Mouse (Mus musculus): ENCODE measurements around the gene Ift22.

GRCm38 (mm10) chr5:136872417-136872816, 35.5 kb upstream of the Ift22 start:
- TF ChIP-seq CTCF (IDR thresholded peaks at IDR 0.05; ENCODE audit: low read depth) (no peak), EP300 (optimal IDR thresholded peaks at IDR 0.05) (no peak)
